Mouse (Mus musculus) CD8-positive naive resting alpha-beta T cell, adult 2 months (primary cell): ENCODE results near the gene Gm3404.
"Not testable (repeated sequence)": the region's sequence is repeated elsewhere in the genome, so short reads cannot be mapped to it uniquely, and the experiment has no call there.

Experiments used
- DNase-seq, 2 experiments: peaks; one replicate each; pipeline ENCODE4 v3.0.0; 2022; ENCODE audit warnings: low read depth in 2 of 2, low spot score in 2 of 2

Gm3404 gene

GRCm38 (mm10) chr5:146525501-146525900, at the start of gene Gm3404:
Gene Gm3404 (plus strand): TSS chr5:146525801.
- DNase-seq: not testable (repeated sequence)

GRCm38 (mm10) chr5:146479564-146479963, 46.0 kb upstream of the Gm3404 start:
- not testable (repeated sequence) for DNase-seq

GRCm38 (mm10) chr5:146481665-146482064, 43.9 kb upstream of the Gm3404 start, which contains the start of gene Gm6408:
Gene Gm6408 (plus strand): TSS chr5:146481965.
- DNase-seq: not testable (repeated sequence)

GRCm38 (mm10) chr5:146488959-146489358, 36.6 kb upstream of the Gm3404 start:
- not testable (repeated sequence) for DNase-seq

- DNase-seq: not testable (repeated sequence)
Observed at GRCm38 (mm10) chr5:146491063-146491462, 34.5 kb upstream of the Gm3404 start, which contains the start of gene Gm6370. Gene Gm6370 (plus strand): TSS chr5:146491363.

GRCm38 (mm10) chr5:146502099-146502498, 23.5 kb upstream of the Gm3404 start, which contains the start of gene 4930449I24Rik:
Gene 4930449I24Rik (plus strand): TSS chr5:146502399.
- not testable (repeated sequence) for DNase-seq

GRCm38 (mm10) chr5:146513823-146514222, 11.8 kb upstream of the Gm3404 start, which contains the start of gene Gm3402:
Gene Gm3402 (plus strand): TSS chr5:146514123.
- DNase-seq: not testable (repeated sequence)

GRCm38 (mm10) chr5:146537347-146537746, 11.7 kb downstream of the Gm3404 start, which contains the start of gene Gm3409:
Gene Gm3409 (plus strand): TSS chr5:146537647.
- DNase-seq: not testable (repeated sequence)

- not testable (repeated sequence) for DNase-seq
Observed at GRCm38 (mm10) chr5:146555836-146556235, 30.2 kb downstream of the Gm3404 start, which contains the start of gene Gm3415. Gene Gm3415 (plus strand): TSS chr5:146556136.

- DNase-seq: no peak
Observed at GRCm38 (mm10) chr5:146564259-146564658, 38.7 kb downstream of the Gm3404 start.

- no peak for DNase-seq
Observed at GRCm38 (mm10) chr5:146567054-146567453, 41.5 kb downstream of the Gm3404 start.

GRCm38 (mm10) chr5:146570179-146570578, 44.6 kb downstream of the Gm3404 start:
- not testable (repeated sequence) for DNase-seq

GRCm38 (mm10) chr5:146571830-146572734, 46.5 kb downstream of the Gm3404 start:
- not testable (repeated sequence) for DNase-seq

- not testable (repeated sequence) for DNase-seq
Observed at GRCm38 (mm10) chr5:146572735-146573042, 47.1 kb downstream of the Gm3404 start.

GRCm38 (mm10) chr5:146576668-146577067, 51.1 kb downstream of the Gm3404 start:
- no peak for DNase-seq
